Mouse (Mus musculus): ENCODE data around the gene Cfap299.

- TF ChIP-seq CTCF (IDR thresholded peaks at IDR 0.05; ENCODE audit: control insufficient read depth, insufficient read depth, low read length) (no peak), POLR2A (IDR thresholded peaks at IDR 0.05; ENCODE audit: borderline replicate concordance, control insufficient read depth, low read depth, low read length) (no peak)
Measured at GRCm38 (mm10) chr5:98523783-98524182, 194.7 kb downstream of the Cfap299 start.
